Comparison of ENCODE assay signal across 18 mouse cellular contexts in the genomic region with DNA sequence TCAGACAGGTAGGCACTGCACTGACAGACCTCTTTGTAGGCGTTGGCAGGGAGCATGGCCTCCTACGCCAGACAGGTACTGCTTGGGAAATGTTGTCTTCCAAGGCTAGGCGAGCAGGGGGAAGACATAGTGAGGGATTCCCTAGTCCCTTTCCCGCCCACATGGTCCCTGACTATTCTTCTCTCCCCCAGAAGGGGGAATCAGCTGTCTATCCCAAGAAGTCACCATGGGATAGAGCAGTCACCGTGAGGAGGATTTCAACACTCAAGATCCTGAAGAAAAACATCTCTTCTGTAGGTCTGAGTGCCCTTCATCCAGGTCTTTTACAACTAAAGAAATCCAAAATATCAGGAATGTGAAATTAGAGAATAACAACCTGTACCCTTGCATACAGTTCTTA. TPM values are rescaled to one million over a fixed set of nuclear protein-coding genes. Genes with fewer than 3 reads are reported as not detected.
DNase-seq lines count a peak whose midpoint lies in the region; ATAC-seq and TF ChIP-seq lines count a peak whose summit lies in the region.
"Had no signal": no experiment of that assay in that cellular context is flagged by ENCODE, and none has a peak within 500 bp of the region (broad histone marks: within the 10 kb centered on the region; RNA-seq: fewer than 3 reads in every experiment).

No protein-coding gene starts in this region.

- no peak overlapping the region for H3K4me3 ChIP-seq in gastrocnemius, adult 2 months
- no peak overlapping the region for H3K4me3 ChIP-seq in kidney, postnatal 0 days (replicated peaks; ENCODE audit: low read depth, low read length)
- no peak overlapping the region for H3K4me3 ChIP-seq in kidney, embryonic 16.5 days (ENCODE audit: low read length)
- no peak overlapping the region for H3K4me3 ChIP-seq in midbrain, postnatal 0 days (ENCODE audit: low read depth, low read length)
- no peak overlapping the region for H3K4me3 ChIP-seq in midbrain, embryonic 16.5 days (ENCODE audit: low read depth, low read length)
- no peak overlapping the region for H3K4me3 ChIP-seq in stomach, postnatal 0 days (ENCODE audit: low read depth, low read length)
- H3K4me3 ChIP-seq: forebrain, embryonic 12.5 days; hindbrain, embryonic 15.5 days had no signal

- no peak overlapping the region for H3K4me2 ChIP-seq in kidney, postnatal 0 days (ENCODE audit: low read length)
- H3K4me2 ChIP-seq in kidney, embryonic 16.5 days (replicated peaks; ENCODE audit: low read depth, low read length) = no peak overlapping the region
- H3K4me2 ChIP-seq in midbrain, postnatal 0 days (ENCODE audit: low read depth, low read length, poor library complexity, severe bottlenecking) = no peak overlapping the region
- no peak overlapping the region for H3K4me2 ChIP-seq in midbrain, embryonic 16.5 days (ENCODE audit: low read length)
- H3K4me2 ChIP-seq in stomach, postnatal 0 days (replicated peaks; ENCODE audit: low read depth) = no peak overlapping the region
- H3K4me2 ChIP-seq: forebrain, embryonic 12.5 days; hindbrain, embryonic 15.5 days; liver, embryonic 11.5 days had no signal

- TF ChIP-seq EP300 in stomach, postnatal 0 days (optimal IDR thresholded peaks at IDR 0.05) = no peak

- H3K9ac ChIP-seq in kidney, postnatal 0 days (ENCODE audit: low read depth, low read length) = no peak overlapping the region
- H3K9ac ChIP-seq in kidney, embryonic 16.5 days (replicated peaks; ENCODE audit: low read length) = no peak overlapping the region
- no peak overlapping the region for H3K9ac ChIP-seq in midbrain, postnatal 0 days (replicated peaks; ENCODE audit: low read length, poor library complexity, severe bottlenecking)
- H3K9ac ChIP-seq in midbrain, embryonic 16.5 days (ENCODE audit: low read depth, low read length) = no peak overlapping the region
- no peak overlapping the region for H3K9ac ChIP-seq in stomach, postnatal 0 days (ENCODE audit: low read length)
- H3K9ac ChIP-seq: forebrain, embryonic 12.5 days; hindbrain, embryonic 15.5 days had no signal

- WGBS in kidney, postnatal 0 days = 60% methylated on average over 5 of the region's 5 CpGs
- WGBS in kidney, embryonic 16.5 days = 61% methylated on average over 5 of the region's 5 CpGs
- 68% methylated on average over 5 of the region's 5 CpGs for WGBS in midbrain, postnatal 0 days
- WGBS in midbrain, embryonic 16.5 days = 61% methylated on average over 5 of the region's 5 CpGs
- WGBS in stomach, postnatal 0 days = 59% methylated on average over 5 of the region's 5 CpGs

- no peaks in the 10 kb centered on the region for H3K36me3 ChIP-seq in kidney, postnatal 0 days (ENCODE audit: insufficient read depth, low read length)
- H3K36me3 ChIP-seq in kidney, embryonic 16.5 days (ENCODE audit: insufficient read depth, low read length) = no peaks in the 10 kb centered on the region
- H3K36me3 ChIP-seq in midbrain, postnatal 0 days (ENCODE audit: insufficient read depth, low read length) = no peaks in the 10 kb centered on the region
- H3K36me3 ChIP-seq in midbrain, embryonic 16.5 days (ENCODE audit: control insufficient read depth, insufficient read depth, low read length) = no peaks in the 10 kb centered on the region
- no peaks in the 10 kb centered on the region for H3K36me3 ChIP-seq in stomach, postnatal 0 days (ENCODE audit: control insufficient read depth, insufficient read depth, low read length)
- H3K36me3 ChIP-seq: forebrain, embryonic 12.5 days; hindbrain, embryonic 15.5 days had no signal

- intact Hi-C loops in gastrocnemius, adult 2 months (cut with DNase I) = loop anchor here (5.0 kb wide), 1 partner anchor 90 kb away; no protein-coding TSS in a partner anchor

- no peaks in the 10 kb centered on the region for H3K4me1 ChIP-seq in kidney, postnatal 0 days (replicated peaks; ENCODE audit: insufficient read depth, low read length)
- H3K4me1 ChIP-seq in kidney, embryonic 16.5 days (ENCODE audit: insufficient read depth, low read length) = no peaks in the 10 kb centered on the region
- H3K4me1 ChIP-seq in midbrain, postnatal 0 days (ENCODE audit: insufficient read depth, low read length) = no peaks in the 10 kb centered on the region
- no peaks in the 10 kb centered on the region for H3K4me1 ChIP-seq in midbrain, embryonic 16.5 days (ENCODE audit: control insufficient read depth, insufficient read depth, low read length)
- no peaks in the 10 kb centered on the region for H3K4me1 ChIP-seq in stomach, postnatal 0 days (replicated peaks; ENCODE audit: control insufficient read depth, insufficient read depth)
- H3K4me1 ChIP-seq: forebrain, embryonic 12.5 days; hindbrain, embryonic 15.5 days had no signal

- no peaks in the 10 kb centered on the region for H3K9me3 ChIP-seq in kidney, postnatal 0 days (replicated peaks; ENCODE audit: low read length)
- H3K9me3 ChIP-seq in kidney, embryonic 16.5 days (ENCODE audit: low read length) = no peaks in the 10 kb centered on the region
- no peaks in the 10 kb centered on the region for H3K9me3 ChIP-seq in midbrain, postnatal 0 days (ENCODE audit: low read length)
- H3K9me3 ChIP-seq in midbrain, embryonic 16.5 days (replicated peaks; ENCODE audit: control insufficient read depth, low read length, poor library complexity, severe bottlenecking) = no peaks in the 10 kb centered on the region
- H3K9me3 ChIP-seq in stomach, postnatal 0 days (ENCODE audit: control insufficient read depth, low read length) = no peaks in the 10 kb centered on the region
- H3K9me3 ChIP-seq: forebrain, embryonic 12.5 days; hindbrain, embryonic 15.5 days had no signal

- no peak overlapping the region for H3K27ac ChIP-seq in gastrocnemius, adult 2 months
- H3K27ac ChIP-seq in kidney, postnatal 0 days = no peak overlapping the region
- no peak overlapping the region for H3K27ac ChIP-seq in kidney, embryonic 16.5 days (ENCODE audit: low read length)
- H3K27ac ChIP-seq in midbrain, postnatal 0 days (ENCODE audit: low read depth, low read length) = no peak overlapping the region
- H3K27ac ChIP-seq in midbrain, embryonic 16.5 days (ENCODE audit: low read length) = no peak overlapping the region
- no peak overlapping the region for H3K27ac ChIP-seq in stomach, postnatal 0 days (replicated peaks)
- H3K27ac ChIP-seq: forebrain, embryonic 12.5 days; hindbrain, embryonic 15.5 days had no signal

- no peak for DNase-seq in gastrocnemius, adult 2 months
- no peak for DNase-seq in gastrocnemius, postnatal 10 days
- no peak for DNase-seq in kidney, postnatal 0 days (ENCODE audit: low spot score)
- DNase-seq in midbrain, postnatal 0 days (ENCODE audit: low spot score) = no peak
- DNase-seq in stomach, postnatal 0 days (ENCODE audit: low spot score) = no peak
- no peak for DNase-seq in urinary bladder, adult 18-20 months (ENCODE audit: low spot score in 2 of 2)
- DNase-seq: cerebellum, adult 9-10 months; kidney, adult 18-20 months; layer of hippocampus, postnatal 36 days; left cerebral cortex, postnatal 4 days; midbrain, embryonic 14.5 days; thymus, adult 18-20 months had no signal

- peak; percentile 43 for TF ChIP-seq CTCF in gastrocnemius, adult 2 months (IDR thresholded peaks at IDR 0.05)
- peak; percentile 49 for TF ChIP-seq CTCF in kidney, postnatal 0 days (IDR thresholded peaks at IDR 0.05; ENCODE audit: low read depth)
- peak; percentile 43 for TF ChIP-seq CTCF in midbrain, postnatal 0 days (IDR thresholded peaks at IDR 0.05)
- peak; percentile 52 for TF ChIP-seq CTCF in stomach, postnatal 0 days (IDR thresholded peaks at IDR 0.05; ENCODE audit: low read depth)

- no peak for ATAC-seq in kidney, postnatal 0 days (replicated peaks; ENCODE audit: low FRiP score, low read depth)
- ATAC-seq in kidney, embryonic 16.5 days (ENCODE audit: low FRiP score, low TSS enrichment) = no peak
- ATAC-seq in midbrain, postnatal 0 days (ENCODE audit: low FRiP score) = no peak
- no peak for ATAC-seq in midbrain, embryonic 16.5 days
- no peak for ATAC-seq in stomach, postnatal 0 days (ENCODE audit: low FRiP score, low TSS enrichment)

- H3K27me3 ChIP-seq in kidney, postnatal 0 days (ENCODE audit: insufficient read depth, low read length) = no peaks in the 10 kb centered on the region
- no peaks in the 10 kb centered on the region for H3K27me3 ChIP-seq in kidney, embryonic 16.5 days (ENCODE audit: insufficient read depth, low read length)
- H3K27me3 ChIP-seq in midbrain, postnatal 0 days (ENCODE audit: insufficient read depth, low read length) = no peaks in the 10 kb centered on the region
- no peaks in the 10 kb centered on the region for H3K27me3 ChIP-seq in midbrain, embryonic 16.5 days (ENCODE audit: control insufficient read depth, insufficient read depth, low read depth, low read length)
- no peaks in the 10 kb centered on the region for H3K27me3 ChIP-seq in stomach, postnatal 0 days (ENCODE audit: control insufficient read depth, insufficient read depth, low read length)
- H3K27me3 ChIP-seq: forebrain, embryonic 12.5 days; hindbrain, embryonic 15.5 days had no signal

RNA-seq across cellular contexts. Expression of a gene that starts 30.2 kb away (rescaled TPM):
- total RNA-seq in gastrocnemius, adult 2 months (2021) = 10 to 100 TPM in 1 of 2 experiments, 1 to 10 TPM in 1; 8.2 to 13.7 TPM
- 1 to 10 TPM; 7.4 to 9.8 TPM for total RNA-seq in gastrocnemius, postnatal 10 days (2021)
- polyA plus RNA-seq in kidney, postnatal 0 days (2015; fragmentation: Nextera tagmentation; extraction: Ambion mirVana) = 0.88 and 1.5 TPM in 2 replicates
- 1.00 and 1.3 TPM in 2 replicates for polyA plus RNA-seq in kidney, embryonic 16.5 days (2015; fragmentation: Nextera tagmentation; extraction: Ambion mirVana)
- 0.66 and 1.7 TPM in 2 replicates for total RNA-seq in midbrain, postnatal 0 days (2014; rRNA removed)
- polyA plus RNA-seq in midbrain, postnatal 0 days (2015; fragmentation: Nextera tagmentation; extraction: Ambion mirVana) = 2.0 and 2.1 TPM in 2 replicates
- polyA plus RNA-seq in midbrain, embryonic 16.5 days (2015; fragmentation: Nextera tagmentation; extraction: Ambion mirVana) = 1.7 and 2.3 TPM in 2 replicates
- 0.18 and 0.21 TPM in 2 replicates for polyA plus RNA-seq in stomach, postnatal 0 days (2015; fragmentation: Nextera tagmentation; extraction: Ambion mirVana)
- total RNA-seq: granulocyte monocyte progenitor cell, adult 5-6 weeks had no signal

RNA-seq across cellular contexts. Expression of a gene that starts 47.7 kb away (rescaled TPM):
- 1 to 10 TPM; 1.9 to 5.0 TPM for total RNA-seq in gastrocnemius, adult 2 months (2021)
- 1 to 10 TPM; 4.4 to 4.5 TPM for total RNA-seq in gastrocnemius, postnatal 10 days (2021)
- 2.8 TPM in 2 replicates for polyA plus RNA-seq in kidney, postnatal 0 days (2015; fragmentation: Nextera tagmentation; extraction: Ambion mirVana)
- 0.81 and 1.00 TPM in 2 replicates for polyA plus RNA-seq in kidney, embryonic 16.5 days (2015; fragmentation: Nextera tagmentation; extraction: Ambion mirVana)
- 29.5 and 32.3 TPM in 2 replicates for total RNA-seq in midbrain, postnatal 0 days (2014; rRNA removed)
- 6.1 and 6.5 TPM in 2 replicates for polyA plus RNA-seq in midbrain, postnatal 0 days (2015; fragmentation: Nextera tagmentation; extraction: Ambion mirVana)
- polyA plus RNA-seq in midbrain, embryonic 16.5 days (2015; fragmentation: Nextera tagmentation; extraction: Ambion mirVana) = 5.5 and 5.7 TPM in 2 replicates
- 0.11 and 0.18 TPM in 2 replicates for polyA plus RNA-seq in stomach, postnatal 0 days (2015; fragmentation: Nextera tagmentation; extraction: Ambion mirVana)
